Mouse (Mus musculus) fibroblast of lung, adult 2 months (primary cell): ENCODE data around the gene 2010300C02Rik.
A peak's percentile ranks its signal among the peaks of the same experiment; 100 is the strongest.

ENCODE experiments used
- DNase-seq: peaks from one replicate; pipeline ENCODE4 v3.0.0-alpha.2; 2011; ENCODE audit warnings: low read depth

Gene 2010300C02Rik

GRCm38 (mm10) chr1:37711596-37712356 is 8.1 kb downstream of the 2010300C02Rik start:
- DNase-seq: no peak

- DNase-seq: no peak
These were observed 8.8 kb downstream of the 2010300C02Rik start for GRCm38 (mm10) chr1:37711082-37711481.

GRCm38 (mm10) chr1:37709736-37710135 is 10.1 kb downstream of the 2010300C02Rik start:
- DNase-seq: no peak

GRCm38 (mm10) chr1:37708270-37708955 is 11.5 kb downstream of the 2010300C02Rik start:
- no peak for DNase-seq

GRCm38 (mm10) chr1:37702326-37702725 is 17.6 kb downstream of the 2010300C02Rik start:
- no peak for DNase-seq

- DNase-seq: no peak
These were observed 20.9 kb downstream of the 2010300C02Rik start for GRCm38 (mm10) chr1:37698852-37699439.

- no peak for DNase-seq
These were observed 21.6 kb downstream of the 2010300C02Rik start for GRCm38 (mm10) chr1:37698186-37698839.

GRCm38 (mm10) chr1:37696918-37697317 is 23.0 kb downstream of the 2010300C02Rik start:
- peak; percentile 20 for DNase-seq

GRCm38 (mm10) chr1:37695732-37696131 is 24.2 kb downstream of the 2010300C02Rik start:
- no peak for DNase-seq

- no peak for DNase-seq
These were observed 25.5 kb downstream of the 2010300C02Rik start for GRCm38 (mm10) chr1:37694417-37694816.

GRCm38 (mm10) chr1:37691179-37691578 is 28.7 kb downstream of the 2010300C02Rik start:
- no peak for DNase-seq

- DNase-seq: no peak
These were observed 29.2 kb downstream of the 2010300C02Rik start for GRCm38 (mm10) chr1:37690665-37691064.

- DNase-seq: no peak
These were observed 30.2 kb downstream of the 2010300C02Rik start for GRCm38 (mm10) chr1:37689730-37690129.

GRCm38 (mm10) chr1:37688351-37688750 is 31.5 kb downstream of the 2010300C02Rik start:
- DNase-seq: no peak

- no peak for DNase-seq
These were observed 32.4 kb downstream of the 2010300C02Rik start for GRCm38 (mm10) chr1:37687515-37687914.

- DNase-seq: no peak
These were observed 32.9 kb downstream of the 2010300C02Rik start for GRCm38 (mm10) chr1:37686953-37687441.

GRCm38 (mm10) chr1:37678327-37679123 is 41.4 kb downstream of the 2010300C02Rik start:
- peak; percentile 19 for DNase-seq

GRCm38 (mm10) chr1:37676967-37677512 is 42.8 kb downstream of the 2010300C02Rik start:
- no peak for DNase-seq

- no peak for DNase-seq
These were observed 44.4 kb downstream of the 2010300C02Rik start for GRCm38 (mm10) chr1:37675444-37675843.

GRCm38 (mm10) chr1:37674266-37674665 is 45.6 kb downstream of the 2010300C02Rik start:
- DNase-seq: no peak

- no peak for DNase-seq
These were observed 48.6 kb downstream of the 2010300C02Rik start for GRCm38 (mm10) chr1:37671316-37671715.
